Mouse (Mus musculus): ENCODE results near the gene Prl2c1. TPM values are rescaled to one million over a fixed set of nuclear protein-coding genes. Genes with fewer than 3 reads are reported as not detected.
"Not testable (repeated sequence)": the region's sequence is repeated elsewhere in the genome, so short reads cannot be mapped to it uniquely, and the experiment has no call there.

Prl2c1 gene
- polyA plus RNA-seq (2012; ENCODE audit: insufficient read depth, insufficient read length, missing spikeins): not detected in 2 replicates

- Histone ChIP-seq H3K4me3 (ENCODE audit: insufficient read depth, low read depth, low read length) (no peak within 1 kb of the TSS), H3K27ac (replicated peaks; ENCODE audit: low read depth, low read length) (no peak within 1 kb of the TSS), H3K4me1 (ENCODE audit: control insufficient read depth, insufficient read depth, insufficient read length, low read length) (no peaks in the 10 kb centered on the region)
These were observed at the start of gene Prl2c1 for GRCm38 (mm10) chr13:27849042-27849441. Gene Prl2c1, plus strand, starts transcription at chr13:27849342.

- Histone ChIP-seq H3K27ac (replicated peaks; ENCODE audit: low read depth, low read length) (no peak within 1 kb of the TSS), H3K4me1 (ENCODE audit: control insufficient read depth, insufficient read depth, insufficient read length, low read length) (no peaks in the 10 kb centered on the region), H3K4me3 (ENCODE audit: insufficient read depth, low read depth, low read length) (no peak within 1 kb of the TSS)
These were observed 47.8 kb upstream of the Prl2c1 start, which contains the start of gene Prl2a1 for GRCm38 (mm10) chr13:27801354-27801753. Gene Prl2a1, plus strand, starts transcription at chr13:27801654.

GRCm38 (mm10) chr13:27802765-27803164, 46.4 kb upstream of the Prl2c1 start:
- Histone ChIP-seq H3K4me1 (ENCODE audit: control insufficient read depth, insufficient read depth, insufficient read length, low read length) (no peaks in the 10 kb centered on the region), H3K27ac (replicated peaks; ENCODE audit: low read depth, low read length) (no peak overlapping the region), H3K4me3 (ENCODE audit: insufficient read depth, low read depth, low read length) (no peak overlapping the region)

GRCm38 (mm10) chr13:27904236-27904635, 55.1 kb downstream of the Prl2c1 start:
- not testable (repeated sequence) for H3K4me3 ChIP-seq (ENCODE audit: insufficient read depth, low read depth, low read length); H3K4me1 ChIP-seq (ENCODE audit: control insufficient read depth, insufficient read depth, insufficient read length, low read length); H3K27ac ChIP-seq (replicated peaks; ENCODE audit: low read depth, low read length)

Other genes starting within 250 kb of the Prl2c1 start
- not detected in 2 replicates for gene Prl7b1, start 238.8 kb upstream of the Prl2c1 start, polyA plus RNA-seq (2012; ENCODE audit: insufficient read depth, insufficient read length, missing spikeins)
- not detected in 2 replicates for gene Prl7a1, start 206.8 kb upstream of the Prl2c1 start, polyA plus RNA-seq (2012; ENCODE audit: insufficient read depth, insufficient read length, missing spikeins)
- not detected in 2 replicates for gene Prl7a2, start 181.3 kb upstream of the Prl2c1 start, polyA plus RNA-seq (2012; ENCODE audit: insufficient read depth, insufficient read length, missing spikeins)
- not detected in 2 replicates for gene Prl7d1, start 132.6 kb upstream of the Prl2c1 start, polyA plus RNA-seq (2012; ENCODE audit: insufficient read depth, insufficient read length, missing spikeins)
- not detected in 2 replicates for gene Prl7c1, start 68.5 kb upstream of the Prl2c1 start, polyA plus RNA-seq (2012; ENCODE audit: insufficient read depth, insufficient read length, missing spikeins)
- not detected in 2 replicates for gene Prl2a1, start 47.7 kb upstream of the Prl2c1 start, polyA plus RNA-seq (2012; ENCODE audit: insufficient read depth, insufficient read length, missing spikeins)
- gene Prl4a1, start 166.9 kb downstream of the Prl2c1 start, polyA plus RNA-seq (2012; ENCODE audit: insufficient read depth, insufficient read length, missing spikeins): not detected in 2 replicates